Mouse (Mus musculus): Measurements from ENCODE around the gene Hao2.

Hao2 gene

GRCm38 (mm10) chr3:98858051-98858450, 35.0 kb downstream of the Hao2 start:
- DNase-seq (ENCODE audit: low spot score in 2 of 2): no peak

- DNase-seq (ENCODE audit: low spot score in 2 of 2): no peak
Observed at GRCm38 (mm10) chr3:98856892-98857291, 36.1 kb downstream of the Hao2 start.

- DNase-seq (ENCODE audit: low spot score in 2 of 2): no peak
Observed at GRCm38 (mm10) chr3:98855160-98855559, 37.9 kb downstream of the Hao2 start.

GRCm38 (mm10) chr3:98853685-98854084, 39.4 kb downstream of the Hao2 start:
- no peak for DNase-seq (ENCODE audit: low spot score in 2 of 2)

- no peak for DNase-seq (ENCODE audit: low spot score in 2 of 2)
Observed at GRCm38 (mm10) chr3:98853051-98853450, 40.0 kb downstream of the Hao2 start.

- DNase-seq (ENCODE audit: low spot score in 2 of 2): no peak
Observed at GRCm38 (mm10) chr3:98852631-98853030, 40.4 kb downstream of the Hao2 start.

- no peak for DNase-seq (ENCODE audit: low spot score in 2 of 2)
Observed at GRCm38 (mm10) chr3:98851853-98852252, 41.2 kb downstream of the Hao2 start.

GRCm38 (mm10) chr3:98850262-98850661, 42.8 kb downstream of the Hao2 start:
- no peak for DNase-seq (ENCODE audit: low spot score in 2 of 2)

- no peak for DNase-seq (ENCODE audit: low spot score in 2 of 2)
Observed at GRCm38 (mm10) chr3:98848898-98849297, 44.1 kb downstream of the Hao2 start.

Data from natural killer cell, adult 2 months (primary cell).